Mouse (Mus musculus) ES-Bruce4 (cell line): Measurements from ENCODE around the gene Fgfr2. TPM values are rescaled to one million over a fixed set of nuclear protein-coding genes. Genes with fewer than 3 reads are reported as not detected.

ENCODE experiments used
- H3K27ac ChIP-seq: 2 replicates; pipeline ENCODE4 v1.5.1; 2012; ENCODE audit warnings: low read length, inconsistent platforms; ENCODE audit not compliant: insufficient read depth
- H3K27me3 ChIP-seq: 2 replicates; pipeline ENCODE4 v1.6.1; 2012; ENCODE audit warnings: mild to moderate bottlenecking, low read length, inconsistent platforms; ENCODE audit not compliant: control insufficient read depth, poor library complexity, insufficient read depth, severe bottlenecking
- H3K36me3 ChIP-seq: 2 replicates; pipeline ENCODE4 v1.6.1; 2012; ENCODE audit warnings: inconsistent platforms, mild to moderate bottlenecking, low read length, moderate library complexity; ENCODE audit not compliant: control insufficient read depth, poor library complexity, insufficient read depth, severe bottlenecking
- H3K4me1 ChIP-seq: one replicate; pipeline ENCODE4 v1.8.1; 2011; ENCODE audit warnings: low read length; ENCODE audit not compliant: control insufficient read depth, insufficient read depth
- H3K4me3 ChIP-seq: 2 replicates; pipeline ENCODE4 v1.5.1; 2011; ENCODE audit warnings: low read depth, mild to moderate bottlenecking, low read length
- H3K9ac ChIP-seq: 2 replicates; pipeline ENCODE4 v1.6.1; 2012; ENCODE audit warnings: low read depth, mild to moderate bottlenecking, inconsistent platforms; ENCODE audit not compliant: poor library complexity, severe bottlenecking
- H3K9me3 ChIP-seq: replicated peaks from 2 replicates; pipeline ENCODE4 v1.6.1; 2012; ENCODE audit warnings: mild to moderate bottlenecking, low read length, inconsistent platforms; ENCODE audit not compliant: control insufficient read depth, poor library complexity, insufficient read depth, severe bottlenecking
- CTCF ChIP-seq: IDR thresholded peaks from one replicate; pipeline ENCODE4 v1.8.1; 2011; ENCODE audit warnings: low read depth, low read length
- EP300 ChIP-seq: IDR thresholded peaks from 2 replicates; pipeline ENCODE4 v1.6.1; 2011; ENCODE audit warnings: low read depth, low read length; ENCODE audit not compliant: insufficient read depth
- POLR2A ChIP-seq: IDR thresholded peaks from one replicate; pipeline ENCODE4 v1.8.1; 2011; ENCODE audit warnings: low read length; ENCODE audit not compliant: insufficient read depth
- polyA plus RNA-seq: library from polyadenylated mRNA; stranded (reverse); fragments of >200 nt; gene quantifications from 2 replicates; pipeline ENCODE4 v1.2.4, GENCODE M21; 2011; ENCODE audit warnings: low read depth; ENCODE audit not compliant: missing spikeins, insufficient read depth, insufficient read length

Gene Fgfr2
- polyA plus RNA-seq, 1 experiment, result 34.8 TPM

GRCm38 (mm10) chr7:130586521-130587072 lies 2536.6 kb downstream of the Fgfr2 start:
- no peaks in the 10 kb centered on the region for H3K36me3 ChIP-seq
- no peaks in the 10 kb centered on the region for H3K27me3 ChIP-seq
- H3K4me3 ChIP-seq, result no peak overlapping the region
- no peaks in the 10 kb centered on the region; the same call in 1 of the 2 replicates for H3K9me3 ChIP-seq
- H3K9ac ChIP-seq, result no peak overlapping the region
- TF ChIP-seq CTCF (no peak), POLR2A (no peak), EP300 (no peak)
- no peak overlapping the region for H3K27ac ChIP-seq
- no peaks in the 10 kb centered on the region for H3K4me1 ChIP-seq

- Histone ChIP-seq H3K27ac (no peak overlapping the region), H3K36me3 (no peaks in the 10 kb centered on the region), H3K4me1 (peaks cover 3% of the 10 kb centered on the region), H3K9me3 (no peaks in the 10 kb centered on the region), H3K27me3 (no peaks in the 10 kb centered on the region), H3K4me3 (no peak overlapping the region), H3K9ac (no peak overlapping the region)
- TF ChIP-seq EP300 (no peak), CTCF (no peak), POLR2A (no peak)
These were observed 2544.5 kb downstream of the Fgfr2 start for GRCm38 (mm10) chr7:130578607-130579006.

- Histone ChIP-seq H3K27me3 (no peaks in the 10 kb centered on the region), H3K9me3 (no peaks in the 10 kb centered on the region), H3K36me3 (no peaks in the 10 kb centered on the region), H3K4me1 (peaks cover 3% of the 10 kb centered on the region), H3K4me3 (no peak overlapping the region), H3K9ac (no peak overlapping the region), H3K27ac (no peak overlapping the region)
- no peak for TF ChIP-seq CTCF
- no peak for TF ChIP-seq EP300
- TF ChIP-seq POLR2A, result no peak
These were observed 2545.1 kb downstream of the Fgfr2 start for GRCm38 (mm10) chr7:130578066-130578465.

GRCm38 (mm10) chr7:130577388-130578003 lies 2545.7 kb downstream of the Fgfr2 start, which contains the start of gene Tacc2:
Gene Tacc2 (plus strand): TSS chr7:130577438.
- Histone ChIP-seq H3K4me1 (peaks cover 3% of the 10 kb centered on the region), H3K9ac (no peak within 1 kb of the TSS), H3K27me3 (no peaks in the 10 kb centered on the region), H3K27ac (no peak within 1 kb of the TSS), H3K36me3 (no peaks in the 10 kb centered on the region), H3K9me3 (no peaks in the 10 kb centered on the region), H3K4me3 (no peak within 1 kb of the TSS)
- no peak for TF ChIP-seq CTCF

GRCm38 (mm10) chr7:130576981-130577380 lies 2546.2 kb downstream of the Fgfr2 start:
- TF ChIP-seq CTCF (no peak), POLR2A (no peak), EP300 (no peak)
- Histone ChIP-seq H3K27me3 (no peaks in the 10 kb centered on the region), H3K27ac (no peak overlapping the region), H3K9me3 (no peaks in the 10 kb centered on the region), H3K9ac (no peak overlapping the region), H3K4me1 (peaks cover 3% of the 10 kb centered on the region), H3K4me3 (no peak overlapping the region), H3K36me3 (no peaks in the 10 kb centered on the region)

- TF ChIP-seq EP300, result no peak
- TF ChIP-seq CTCF, result no peak
- no peak for TF ChIP-seq POLR2A
- H3K9ac ChIP-seq, result no peak overlapping the region
- H3K4me1 ChIP-seq, result peaks cover 3% of the 10 kb centered on the region
- H3K36me3 ChIP-seq, result no peaks in the 10 kb centered on the region
- H3K27me3 ChIP-seq, result no peaks in the 10 kb centered on the region
- H3K4me3 ChIP-seq, result no peak overlapping the region
- H3K9me3 ChIP-seq, result no peaks in the 10 kb centered on the region
- no peak overlapping the region for H3K27ac ChIP-seq
These were observed 2548.7 kb downstream of the Fgfr2 start for GRCm38 (mm10) chr7:130574211-130574991.
